Mouse (Mus musculus) ES-Bruce4 (cell line): ENCODE results near the gene Fxyd2.

ENCODE experiments used
- CTCF ChIP-seq: IDR thresholded peaks from one replicate; pipeline ENCODE4 v1.8.1; 2011; ENCODE audit warnings: low read depth, low read length
- EP300 ChIP-seq: IDR thresholded peaks from 2 replicates; pipeline ENCODE4 v1.6.1; 2011; ENCODE audit warnings: low read depth, low read length; ENCODE audit not compliant: insufficient read depth
- POLR2A ChIP-seq: IDR thresholded peaks from one replicate; pipeline ENCODE4 v1.8.1; 2011; ENCODE audit warnings: low read length; ENCODE audit not compliant: insufficient read depth

DNA sequence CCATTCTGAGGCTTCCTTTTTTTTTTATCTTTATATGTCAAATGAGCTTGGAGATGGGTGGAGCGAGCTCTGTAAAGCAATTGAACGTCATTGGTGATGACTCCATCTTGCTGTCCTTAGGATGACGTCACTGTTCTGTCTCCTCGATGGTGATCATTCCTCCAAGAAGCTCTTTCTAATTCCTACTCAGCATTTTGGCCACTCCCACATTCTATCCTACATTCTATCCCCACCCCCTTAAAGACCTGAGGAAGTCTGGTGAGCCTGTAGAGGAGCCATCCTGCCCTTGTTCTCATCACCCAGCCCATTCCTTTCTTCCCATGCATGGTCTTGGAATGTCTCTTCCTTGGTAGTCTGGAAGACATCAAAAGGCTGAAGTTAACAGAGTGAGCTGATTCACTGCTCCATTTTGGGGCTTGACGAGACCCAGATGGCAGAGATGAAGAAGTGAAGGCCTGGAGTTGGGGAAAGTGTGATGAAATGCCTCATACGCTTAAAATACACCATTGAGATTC, 24.4 kb upstream of the Fxyd2 start:
- TF ChIP-seq CTCF (no peak), POLR2A (no peak), EP300 (no peak)
